Mouse (Mus musculus) erythroblast, embryonic 14.5 days (primary cell): Measurements from ENCODE around the gene Olfr1396. TPM values are rescaled to one million over a fixed set of nuclear protein-coding genes. Genes with fewer than 3 reads are reported as not detected.

ENCODE experiments used
- H3K27me3 ChIP-seq: 2 replicates; pipeline ENCODE4 v1.6.1; 2012; ENCODE audit warnings: inconsistent platforms; ENCODE audit not compliant: control insufficient read depth
- H3K36me3 ChIP-seq: 2 replicates; pipeline ENCODE4 v1.6.1; 2012; ENCODE audit warnings: mild to moderate bottlenecking, inconsistent platforms; ENCODE audit not compliant: control insufficient read depth
- H3K4me1 ChIP-seq: 2 replicates; pipeline ENCODE4 v1.6.1; 2012; ENCODE audit warnings: inconsistent platforms; ENCODE audit not compliant: control insufficient read depth
- H3K4me3 ChIP-seq: replicated peaks from 2 replicates; pipeline ENCODE3; 2012; ENCODE audit warnings: moderate library complexity, mild to moderate bottlenecking, inconsistent platforms
- H3K9me3 ChIP-seq: 2 replicates; pipeline ENCODE4 v1.6.1; 2012; ENCODE audit warnings: low read length, inconsistent platforms, mixed read lengths; ENCODE audit not compliant: control insufficient read depth
- GATA1 ChIP-seq: IDR thresholded peaks from 2 replicates; pipeline ENCODE4 v1.6.1; 2012; ENCODE audit warnings: low read length, inconsistent platforms, mixed read lengths
- TAL1 ChIP-seq: IDR thresholded peaks from 3 replicates; pipeline ENCODE4 v1.6.1; 2012; ENCODE audit warnings: low read length, inconsistent platforms, mixed read lengths
- polyA plus RNA-seq: library from polyadenylated mRNA; stranded (reverse); fragments of >175 nt; gene quantifications from 2 replicates; pipeline ENCODE4 v1.2.3, GENCODE M21; 2012

Gene Olfr1396
- polyA plus RNA-seq, 1 experiment, result not detected

DNA sequence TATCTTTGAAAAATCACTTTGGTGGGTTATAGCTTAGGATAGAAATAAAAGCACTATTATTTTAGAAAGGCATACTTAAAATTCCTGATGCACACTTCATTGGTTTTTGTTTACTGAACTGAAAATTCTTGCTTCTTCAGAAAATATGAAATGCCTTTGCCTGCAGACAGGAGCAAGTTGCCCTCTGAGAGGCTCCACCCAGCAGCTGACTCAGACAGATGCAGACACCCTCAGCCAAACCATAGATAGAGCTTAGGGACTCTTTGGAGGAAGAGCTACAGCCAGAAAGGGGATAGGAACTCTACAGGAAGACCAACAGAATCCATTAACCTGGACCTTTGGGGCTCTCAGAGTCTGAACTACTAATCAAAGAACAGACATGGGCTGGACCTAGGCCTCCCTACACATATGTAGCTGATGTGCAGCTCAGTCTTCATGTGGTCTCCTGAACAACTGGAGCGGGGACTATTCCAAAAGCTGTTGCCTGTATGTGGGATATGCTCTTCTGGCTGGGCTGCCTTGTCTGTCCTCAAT is 22.6 kb downstream of the Olfr1396 start:
- H3K4me1 ChIP-seq, result peaks cover 53% of the 10 kb centered on the region
- no peaks in the 10 kb centered on the region for H3K9me3 ChIP-seq
- H3K4me3 ChIP-seq, result no peak overlapping the region
- H3K27me3 ChIP-seq, result no peaks in the 10 kb centered on the region
- no peaks in the 10 kb centered on the region for H3K36me3 ChIP-seq
- no peak for TF ChIP-seq TAL1
- TF ChIP-seq GATA1, result no peak

DNA sequence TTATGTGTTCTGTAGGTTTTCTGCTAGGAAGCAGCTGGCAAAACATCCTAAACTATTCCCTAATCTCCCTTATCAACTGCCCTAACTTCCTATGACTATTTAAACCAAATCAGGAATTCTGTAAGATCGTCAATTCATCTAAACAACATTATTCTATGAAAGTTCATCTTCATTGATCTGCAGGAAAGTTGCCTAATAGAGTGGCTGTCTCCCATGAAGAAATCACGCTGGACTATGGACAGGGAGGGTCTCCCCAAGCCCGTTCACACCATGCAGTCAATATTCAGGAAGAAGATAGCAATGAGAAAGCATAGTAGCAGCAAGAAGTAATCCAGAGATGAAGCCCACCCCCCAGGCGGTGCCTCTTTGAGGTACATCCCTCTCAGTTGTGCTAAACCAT is 23.5 kb downstream of the Olfr1396 start:
- Histone ChIP-seq H3K4me3 (no peak overlapping the region), H3K27me3 (no peaks in the 10 kb centered on the region), H3K9me3 (no peaks in the 10 kb centered on the region), H3K36me3 (no peaks in the 10 kb centered on the region), H3K4me1 (peaks cover 63% of the 10 kb centered on the region)
- no peak for TF ChIP-seq GATA1
- no peak for TF ChIP-seq TAL1

DNA sequence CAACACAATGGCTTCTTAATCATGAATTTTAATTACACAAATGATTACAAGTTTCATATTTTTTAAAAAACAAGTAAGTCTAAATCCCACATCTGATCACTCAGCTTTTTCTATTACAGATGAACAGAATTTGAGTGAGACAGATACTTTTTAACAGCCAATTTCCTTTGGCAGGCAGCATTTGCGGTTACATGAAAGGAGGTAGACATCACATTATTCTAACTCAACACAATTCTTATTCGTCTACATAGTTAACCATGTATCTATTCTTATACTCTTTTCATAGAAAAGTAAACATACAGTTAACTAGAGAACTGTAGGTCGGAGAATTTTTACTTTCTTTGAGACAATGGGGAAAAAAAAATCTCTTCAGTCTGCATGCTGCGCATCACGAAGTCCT is 24.1 kb downstream of the Olfr1396 start:
- Histone ChIP-seq H3K9me3 (no peaks in the 10 kb centered on the region), H3K27me3 (no peaks in the 10 kb centered on the region), H3K36me3 (no peaks in the 10 kb centered on the region), H3K4me3 (no peak overlapping the region), H3K4me1 (peaks cover 68% of the 10 kb centered on the region)
- TF ChIP-seq GATA1 (no peak), TAL1 (no peak)

DNA sequence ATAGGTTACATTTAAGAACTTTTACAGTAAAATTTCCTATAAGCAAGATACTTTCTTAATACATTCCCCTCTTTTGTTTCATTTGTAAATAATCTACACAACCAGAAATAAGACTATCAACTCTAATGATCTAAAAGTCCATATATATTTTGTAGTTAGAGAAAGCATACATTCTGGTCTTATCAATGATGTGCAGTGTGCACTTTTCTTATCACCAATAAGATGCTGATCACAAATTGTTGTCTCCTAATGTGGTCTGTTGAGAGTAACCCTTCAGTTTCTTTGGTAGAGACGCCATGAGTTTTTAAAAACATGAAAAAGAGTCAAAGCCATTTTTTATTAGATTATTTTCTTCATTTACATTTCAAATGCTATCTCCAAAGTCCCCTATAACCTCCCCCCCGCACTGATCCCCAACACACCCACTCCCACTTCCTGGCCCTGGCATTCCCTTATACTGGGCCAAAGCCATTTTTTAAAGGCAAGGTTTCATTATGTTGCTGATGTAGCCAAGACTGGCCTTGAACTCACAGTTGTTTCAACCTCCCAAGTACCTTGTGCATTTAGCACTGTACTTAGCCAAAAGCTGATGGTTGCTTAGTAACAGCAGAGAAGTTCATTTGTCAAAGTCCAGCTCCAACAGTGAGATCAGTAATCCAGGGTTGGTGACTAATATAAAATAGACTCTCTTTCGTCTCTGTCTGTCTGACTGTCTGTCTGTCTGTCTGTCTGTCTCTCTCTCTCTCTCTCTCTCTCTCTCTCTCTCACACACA is 24.8 kb downstream of the Olfr1396 start:
- H3K9me3 ChIP-seq, result no peaks in the 10 kb centered on the region
- H3K4me1 ChIP-seq, result peaks cover 74% of the 10 kb centered on the region
- TF ChIP-seq GATA1 (no peak), TAL1 (no peak)
- no peaks in the 10 kb centered on the region for H3K36me3 ChIP-seq
- H3K27me3 ChIP-seq, result no peaks in the 10 kb centered on the region
- no peak overlapping the region for H3K4me3 ChIP-seq

DNA sequence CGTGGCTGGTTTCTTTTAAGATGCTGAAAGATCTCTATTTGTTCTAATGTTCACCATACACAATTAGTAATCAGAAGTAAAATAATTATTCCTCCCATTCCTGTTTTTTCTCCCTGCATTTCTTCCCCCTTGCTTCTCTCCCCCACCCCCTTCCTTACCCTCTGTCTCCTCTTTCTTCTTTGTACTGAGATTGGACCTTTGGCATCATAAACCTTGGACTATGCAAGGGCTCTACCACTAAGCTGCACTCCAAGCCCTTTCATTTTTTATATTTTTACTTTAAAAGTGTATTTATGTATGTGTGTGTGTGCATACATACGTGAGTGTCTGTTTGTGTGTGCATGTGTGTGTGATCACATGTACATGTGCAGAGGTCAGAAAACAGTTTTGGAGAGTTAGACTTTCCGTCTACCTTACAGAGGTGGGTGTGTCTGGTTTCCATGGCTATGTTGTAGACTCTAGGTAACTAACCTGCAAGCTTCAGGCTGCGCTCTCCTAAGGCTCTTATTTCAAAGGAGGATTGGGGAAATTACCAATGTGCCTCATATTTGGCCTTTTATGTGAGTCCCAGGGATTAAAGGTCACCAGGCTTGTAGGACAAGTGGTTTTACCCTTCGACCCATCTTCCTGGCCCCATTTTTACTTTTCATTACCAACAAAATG is 25.6 kb downstream of the Olfr1396 start:
- H3K36me3 ChIP-seq, result no peaks in the 10 kb centered on the region
- TF ChIP-seq TAL1, result no peak
- TF ChIP-seq GATA1, result no peak
- peaks cover 82% of the 10 kb centered on the region for H3K4me1 ChIP-seq
- H3K27me3 ChIP-seq, result no peaks in the 10 kb centered on the region
- H3K9me3 ChIP-seq, result no peaks in the 10 kb centered on the region
- no peak overlapping the region for H3K4me3 ChIP-seq

DNA sequence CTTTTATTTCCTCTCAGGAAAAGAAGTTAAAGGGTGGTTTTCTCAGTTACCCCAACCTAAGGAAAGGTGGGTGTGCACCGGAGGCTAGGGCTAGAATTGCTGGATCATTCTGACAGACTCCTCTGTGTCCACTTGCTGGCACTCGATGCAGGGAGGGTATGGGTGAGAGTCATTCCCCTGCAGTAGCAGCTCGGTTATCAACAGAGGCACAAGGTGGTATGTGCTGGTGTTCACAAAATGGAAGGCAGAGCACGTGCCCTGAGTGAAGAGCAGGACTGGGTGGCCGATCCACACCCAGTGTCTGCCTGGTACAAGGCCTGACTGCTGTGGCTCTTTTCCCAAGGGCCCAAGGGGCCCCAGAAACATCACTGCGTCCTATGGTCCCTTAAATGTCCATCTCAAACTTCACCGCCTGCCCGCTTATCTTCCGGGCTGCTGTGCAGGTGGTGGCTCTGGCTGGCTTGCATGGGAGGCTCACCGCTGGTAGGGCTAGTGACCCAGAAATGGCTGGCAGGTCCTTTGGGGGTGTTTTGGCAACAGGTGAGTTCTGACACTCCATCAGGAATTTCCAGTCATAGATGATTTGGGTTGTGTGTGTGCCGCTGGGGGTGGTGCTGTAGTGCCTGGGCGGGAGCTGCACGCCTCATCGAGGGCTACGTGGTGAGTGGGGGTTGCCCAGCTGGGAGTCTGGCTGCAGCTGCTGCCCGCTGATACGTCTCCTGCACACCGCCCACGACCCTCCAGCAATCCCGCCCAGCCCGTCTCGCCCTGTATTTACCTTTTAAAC is 26.7 kb downstream of the Olfr1396 start:
- no peaks in the 10 kb centered on the region for H3K36me3 ChIP-seq
- TF ChIP-seq GATA1 (no peak), TAL1 (peak; percentile 57; the same call in 2 of the 3 replicates)
- no peaks in the 10 kb centered on the region for H3K27me3 ChIP-seq
- H3K9me3 ChIP-seq, result no peaks in the 10 kb centered on the region
- H3K4me3 ChIP-seq, result peak overlapping the region; percentile 55
- peaks cover 92% of the 10 kb centered on the region for H3K4me1 ChIP-seq

DNA sequence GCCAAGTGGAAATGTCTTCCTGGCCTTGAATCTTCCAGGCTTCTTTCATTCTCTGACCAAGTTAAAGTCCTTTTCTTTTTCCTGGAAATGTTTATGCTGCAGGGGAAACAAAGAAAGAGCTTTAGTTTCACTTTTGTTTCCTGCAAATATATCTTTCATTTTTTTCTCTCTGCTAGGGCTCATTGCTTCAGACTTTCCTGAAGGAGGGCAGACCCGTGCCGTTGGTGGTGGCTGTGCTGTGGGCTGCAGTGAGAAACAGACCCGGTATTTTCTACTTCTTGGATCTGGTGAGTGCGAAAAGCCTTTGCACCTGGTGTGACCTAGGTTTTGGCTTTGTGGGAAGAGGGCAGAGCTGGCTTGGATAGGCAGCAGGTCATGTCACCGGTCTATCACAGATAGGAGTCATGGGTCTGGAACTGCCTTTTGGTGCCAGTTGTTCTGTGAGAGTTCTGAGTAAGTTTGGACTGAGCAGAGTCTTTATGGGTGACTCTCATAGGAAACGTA is 27.8 kb downstream of the Olfr1396 start:
- H3K9me3 ChIP-seq, result no peaks in the 10 kb centered on the region
- H3K36me3 ChIP-seq, result no peaks in the 10 kb centered on the region
- peak overlapping the region; percentile 21 for H3K4me3 ChIP-seq
- TF ChIP-seq TAL1, result no peak
- TF ChIP-seq GATA1, result no peak
- H3K4me1 ChIP-seq, result peaks cover 84% of the 10 kb centered on the region
- H3K27me3 ChIP-seq, result no peaks in the 10 kb centered on the region

DNA sequence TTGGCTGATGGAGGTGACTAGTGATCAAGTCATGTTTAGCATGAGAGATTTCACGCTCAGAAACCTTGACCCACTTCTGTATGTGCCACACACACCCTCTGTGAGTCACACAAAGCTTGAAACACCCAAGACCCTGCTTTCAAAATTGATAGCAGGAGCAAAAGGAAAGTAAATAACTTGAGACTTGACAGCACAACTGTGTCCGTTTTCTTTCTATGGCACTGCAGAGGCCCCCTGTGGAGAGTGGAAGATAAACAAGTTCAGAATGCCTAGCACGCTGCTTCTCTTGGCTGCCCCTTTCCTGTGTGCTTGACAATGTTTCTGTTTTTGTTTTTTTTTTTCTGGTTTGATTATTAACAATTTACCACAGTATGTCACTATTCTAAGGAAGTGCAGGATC is 29.8 kb downstream of the Olfr1396 start:
- H3K9me3 ChIP-seq, result no peaks in the 10 kb centered on the region
- H3K36me3 ChIP-seq, result no peaks in the 10 kb centered on the region
- H3K4me1 ChIP-seq, result peaks cover 77% of the 10 kb centered on the region
- no peaks in the 10 kb centered on the region for H3K27me3 ChIP-seq
- H3K4me3 ChIP-seq, result no peak overlapping the region
- TF ChIP-seq GATA1 (no peak), TAL1 (no peak)

DNA sequence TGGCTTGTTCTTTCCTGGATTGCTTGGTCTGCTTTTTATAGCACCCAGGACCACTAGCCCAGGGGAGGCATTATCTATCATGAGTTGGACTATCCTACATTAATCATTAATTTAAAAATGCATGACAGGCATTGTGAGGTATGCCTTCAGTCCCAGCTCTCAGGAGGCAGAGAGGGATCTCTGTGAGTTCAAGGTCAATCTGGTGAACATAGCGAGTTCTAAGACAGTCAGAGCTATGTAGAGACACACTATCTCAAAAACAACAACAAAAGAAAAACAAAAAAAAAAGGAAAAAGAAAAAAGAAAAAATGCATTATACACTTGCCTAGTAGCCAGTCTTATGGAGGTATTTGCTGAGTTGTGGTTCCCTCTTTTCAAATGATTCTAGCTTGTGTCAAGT is 30.3 kb downstream of the Olfr1396 start:
- Histone ChIP-seq H3K36me3 (no peaks in the 10 kb centered on the region), H3K4me1 (peaks cover 72% of the 10 kb centered on the region), H3K4me3 (no peak overlapping the region), H3K9me3 (no peaks in the 10 kb centered on the region), H3K27me3 (no peaks in the 10 kb centered on the region)
- TF ChIP-seq GATA1, result no peak
- no peak for TF ChIP-seq TAL1
